Mouse (Mus musculus) right cerebral cortex, adult 2 months (tissue): ENCODE results near the gene Ube2c.
"Not testable (repeated sequence)": the region's sequence is repeated elsewhere in the genome, so short reads cannot be mapped to it uniquely, and the experiment has no call there.

Source experiments
- DNase-seq, 2 experiments: peaks; one replicate each; pipeline ENCODE4 v3.0.0; 2021 to 2022; ENCODE audit warnings: low spot score in 2 of 2

Ube2c gene

DNA sequence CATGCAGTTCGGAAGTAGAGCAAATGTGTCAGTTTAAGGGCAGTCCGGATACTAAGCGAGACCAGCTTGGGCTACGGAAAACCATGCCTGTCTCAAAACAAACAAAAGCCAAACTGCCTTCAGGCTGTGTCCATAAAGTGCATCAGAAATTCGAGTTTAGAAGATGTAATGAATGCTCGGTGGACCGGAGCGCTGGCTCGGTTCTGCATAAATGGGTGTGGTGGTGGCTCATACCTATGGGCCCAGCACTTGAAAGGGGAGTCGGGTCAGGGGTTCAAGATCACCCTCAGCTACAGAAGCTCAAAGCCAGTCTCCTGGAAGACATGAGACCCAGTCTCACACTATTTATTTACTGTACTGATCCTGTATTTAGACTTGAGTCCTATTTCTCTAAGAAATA lies 18.1 kb downstream of the Ube2c start:
- DNase-seq, result no peak

DNA sequence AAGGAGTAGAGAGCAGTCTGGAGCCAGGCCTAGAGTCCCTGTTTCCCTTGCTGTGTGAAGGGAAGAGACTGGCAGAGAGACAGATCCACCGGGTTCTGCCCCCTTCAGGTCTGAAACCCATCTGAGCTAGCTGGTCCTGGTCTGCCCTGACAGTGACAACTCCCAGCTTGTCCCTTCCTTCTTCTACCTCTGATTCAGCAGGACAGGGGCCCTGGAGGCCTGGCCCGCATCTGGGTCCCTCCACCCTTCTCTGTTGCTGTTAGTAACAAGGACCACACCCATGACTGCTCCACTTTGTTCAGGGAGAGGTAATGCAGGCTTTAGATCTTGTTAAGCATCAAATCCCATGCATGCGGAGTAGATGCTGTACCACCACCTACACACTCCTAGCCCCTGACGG lies 18.7 kb downstream of the Ube2c start:
- DNase-seq, result no peak

- no peak for DNase-seq
Measured at GRCm38 (mm10) chr2:164790451-164790850, 20.8 kb downstream of the Ube2c start.

- no peak for DNase-seq
Measured at GRCm38 (mm10) chr2:164791841-164792261, 22.2 kb downstream of the Ube2c start.

DNA sequence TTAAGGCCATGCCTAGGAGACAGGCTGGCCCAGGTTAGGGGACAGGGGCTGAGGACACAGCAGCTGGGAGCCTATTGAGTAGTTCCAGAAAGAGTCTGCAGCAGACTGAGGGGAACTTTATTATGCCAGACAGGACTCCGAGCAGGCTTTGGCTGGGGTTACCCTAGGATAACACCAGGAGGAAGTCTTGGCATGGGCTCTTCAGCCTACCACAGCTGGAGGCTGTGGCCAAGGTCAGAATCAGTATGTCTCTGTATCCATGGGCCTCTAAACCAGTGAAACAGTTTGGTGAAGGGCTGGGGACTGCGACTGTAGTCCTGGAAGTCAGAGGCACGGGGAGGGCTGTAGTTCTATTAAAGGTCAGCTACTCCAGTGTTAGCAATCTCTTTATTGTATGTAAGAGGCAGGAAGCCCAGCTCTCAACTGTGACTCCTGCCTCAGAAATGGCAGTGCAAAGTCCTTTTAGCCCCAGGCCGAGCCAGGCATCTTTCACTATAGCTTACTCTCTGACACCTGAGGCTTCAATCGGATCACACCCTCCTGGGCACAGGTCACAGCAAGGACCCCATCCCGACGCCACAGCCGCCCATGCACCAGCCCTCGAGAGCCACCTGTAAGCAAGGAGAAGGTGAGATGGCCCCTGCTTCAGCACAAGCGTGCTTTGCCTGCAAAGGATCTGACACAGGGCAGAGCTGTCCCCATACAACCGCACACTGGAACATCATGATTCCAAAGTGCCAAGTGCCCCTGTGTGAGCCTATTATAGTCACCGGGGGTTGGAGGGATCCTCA lies 22.9 kb downstream of the Ube2c start:
- DNase-seq, result no peak

DNA sequence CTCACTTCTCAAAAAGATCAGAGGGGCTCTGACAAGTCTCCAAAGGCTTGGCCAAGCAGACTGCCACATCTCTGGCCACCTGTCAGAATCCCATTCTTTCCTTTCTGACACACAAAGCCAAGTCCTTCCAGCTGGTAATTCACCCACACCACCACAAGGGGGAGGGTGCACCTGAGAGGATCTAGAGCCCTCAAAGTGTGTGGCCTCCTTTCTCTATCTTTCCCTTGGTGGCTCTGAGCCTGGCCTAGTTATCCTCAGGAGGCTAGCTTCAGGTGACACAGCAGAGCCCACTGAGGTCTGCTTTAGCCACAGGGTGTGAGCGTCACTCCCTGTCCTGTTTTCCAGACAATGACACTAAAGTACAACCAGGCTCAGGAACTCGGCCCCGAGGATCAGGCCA lies 23.5 kb downstream of the Ube2c start:
- DNase-seq, result peak; percentile 66 to 73

DNA sequence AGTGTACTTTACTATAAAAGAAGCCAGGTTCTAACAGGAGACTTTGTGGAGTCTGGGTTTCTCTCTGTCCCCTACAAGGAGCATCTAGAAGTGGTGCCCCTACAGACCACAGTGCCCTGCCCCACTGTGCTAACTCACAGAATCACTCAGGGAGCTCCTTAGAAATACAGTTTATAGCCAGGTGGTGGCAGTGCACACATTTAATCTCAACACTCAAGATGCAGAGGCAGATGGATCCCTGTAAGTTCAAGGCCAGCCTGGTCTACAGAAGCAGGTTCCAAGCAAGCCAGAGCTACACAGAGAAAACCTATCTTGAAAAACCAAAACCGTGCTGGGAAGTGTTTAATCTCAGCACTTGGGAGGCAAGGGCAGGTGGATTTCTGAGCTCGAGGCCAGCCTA lies 24.1 kb downstream of the Ube2c start:
- DNase-seq, result no peak

GRCm38 (mm10) chr2:164794293-164794692 lies 24.6 kb downstream of the Ube2c start:
- peak; percentile 87 to 89 for DNase-seq

DNA sequence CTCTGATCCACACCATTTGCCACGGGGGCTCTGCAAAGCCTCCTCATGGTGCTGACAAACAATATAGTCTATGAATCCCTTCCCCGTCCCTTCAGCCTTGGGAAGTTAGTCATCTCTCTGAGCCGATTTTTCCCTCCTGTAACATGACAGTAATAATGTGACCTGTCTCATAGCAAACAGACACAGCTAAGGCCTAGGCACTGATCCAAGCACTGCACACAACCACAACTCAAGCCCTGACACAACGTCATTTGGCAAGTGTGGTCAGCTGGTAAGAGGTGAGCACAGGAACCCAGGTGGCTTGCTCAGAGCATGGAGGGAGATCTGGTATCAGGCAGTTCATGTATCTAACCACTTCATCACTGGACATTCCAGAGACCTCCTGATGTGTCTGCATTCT lies 26.2 kb downstream of the Ube2c start:
- DNase-seq, result no peak

- not testable (repeated sequence) for DNase-seq
Measured at GRCm38 (mm10) chr2:164798554-164798953, 28.9 kb downstream of the Ube2c start.

DNA sequence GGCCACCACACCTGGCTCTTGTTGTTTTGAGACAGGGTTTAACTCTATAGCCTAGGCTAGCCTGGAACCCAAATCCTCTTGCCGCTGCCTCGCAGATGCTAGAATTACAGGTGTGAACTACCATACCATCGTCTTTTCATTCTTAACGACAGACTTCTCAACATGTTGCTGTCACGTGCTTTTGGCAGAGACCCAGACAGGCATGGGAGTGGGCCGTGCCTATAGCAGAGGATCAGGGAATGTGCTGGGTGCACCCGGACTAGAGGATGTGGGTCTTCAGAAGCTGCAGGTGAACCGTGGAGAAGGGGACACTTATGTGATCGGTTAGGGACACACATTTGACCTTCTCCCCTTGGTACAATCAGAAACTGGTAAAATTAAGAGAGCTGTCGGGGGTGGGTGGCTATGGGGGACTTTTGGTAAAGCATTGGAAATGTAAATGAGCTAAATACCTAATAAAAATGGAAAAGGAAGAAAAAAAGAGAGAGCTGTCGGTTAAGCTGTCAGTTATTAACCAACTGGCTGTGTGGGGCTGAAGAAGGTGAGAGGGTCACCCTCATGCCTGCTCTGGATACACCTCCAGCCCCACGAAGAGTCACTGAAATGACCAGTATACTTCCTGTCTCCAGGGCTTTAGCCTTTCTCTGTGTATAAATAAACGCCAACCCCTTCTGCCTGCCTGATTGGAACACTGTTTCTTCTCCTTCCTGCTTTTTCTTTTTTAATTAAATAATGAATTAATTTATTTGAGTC lies 30.7 kb downstream of the Ube2c start:
- DNase-seq, result no peak

DNA sequence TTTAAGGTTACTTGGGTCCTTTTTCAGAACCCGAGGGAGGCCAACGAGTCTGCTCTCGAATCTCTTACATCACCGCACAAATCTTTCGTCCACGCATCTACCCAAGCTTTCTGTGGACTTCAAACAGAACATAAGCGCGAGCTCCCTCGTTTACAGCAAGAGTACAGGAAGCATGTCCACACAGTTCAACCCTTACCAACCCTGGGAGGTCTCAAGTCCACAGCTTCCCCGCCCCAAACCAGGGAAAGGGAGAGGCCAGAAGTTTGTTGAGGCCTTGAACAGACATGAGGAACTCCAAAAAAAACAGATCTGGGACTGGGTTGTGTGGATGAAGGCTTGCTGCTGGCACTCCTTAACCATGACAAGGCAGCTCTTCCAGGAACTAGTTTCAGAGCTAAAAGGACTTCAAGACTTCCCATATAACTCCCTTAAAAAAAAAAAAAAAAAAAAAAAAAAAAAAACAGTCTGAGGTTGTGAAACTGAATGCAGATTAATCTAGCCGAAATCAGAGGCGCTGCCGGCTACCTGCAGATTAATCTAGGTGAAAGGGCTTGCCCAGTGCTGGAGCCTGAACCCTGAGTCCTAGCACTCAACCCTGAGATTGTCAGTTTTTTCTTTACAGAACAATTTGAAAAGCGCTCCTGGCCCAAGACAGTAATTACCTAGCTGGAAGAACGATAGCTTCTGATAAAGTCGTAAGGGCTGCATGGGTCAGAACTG lies 33.7 kb downstream of the Ube2c start:
- no peak for DNase-seq

GRCm38 (mm10) chr2:164803921-164804313 lies 34.2 kb downstream of the Ube2c start:
- no peak for DNase-seq

- DNase-seq, result peak; percentile 99 to 100
Measured at GRCm38 (mm10) chr2:164804533-164805331, 35.0 kb downstream of the Ube2c start, which contains the start of the genes Acot8 and Zswim3. TSS of gene Acot8 (minus strand) at chr2:164804882. TSS of gene Zswim3 (plus strand) at chr2:164805098.

DNA sequence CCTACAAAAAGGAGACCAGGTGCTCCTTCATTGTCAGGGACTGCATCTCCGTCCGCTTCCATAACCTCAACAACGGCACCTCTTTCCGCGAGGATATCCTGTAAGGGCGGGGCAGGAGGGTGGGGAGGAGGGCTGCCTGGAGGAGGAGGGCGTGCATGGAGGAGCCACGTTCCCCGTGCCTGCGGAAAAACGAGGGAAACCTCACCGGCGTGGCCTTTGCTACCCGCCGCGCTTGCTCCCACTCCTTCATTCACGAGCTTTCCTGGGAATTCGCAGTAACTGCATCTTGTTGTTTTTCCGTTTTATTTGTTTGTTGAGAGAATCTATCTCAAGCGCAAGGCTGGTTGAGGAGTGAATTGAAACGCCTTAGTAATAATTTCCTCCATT lies 35.6 kb downstream of the Ube2c start:
- DNase-seq, result no peak

DNA sequence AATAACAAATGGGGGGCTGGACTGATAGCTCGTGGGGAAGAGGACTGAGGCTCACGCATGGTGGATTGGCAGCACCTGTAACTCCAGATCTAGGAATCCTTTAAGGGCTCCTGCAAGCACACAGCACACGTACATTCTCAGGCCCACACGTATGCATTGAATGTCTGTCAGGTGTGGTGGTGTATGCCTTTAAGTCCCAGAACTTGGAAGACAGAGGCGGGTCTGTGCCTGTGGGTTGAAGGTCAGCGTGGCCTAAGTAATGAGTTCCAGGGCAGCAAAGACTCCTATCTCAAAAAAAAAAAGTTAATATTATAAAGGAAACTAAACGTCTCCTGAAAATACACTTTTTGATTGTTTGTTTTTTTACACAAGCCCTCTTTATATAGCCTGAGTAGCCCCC lies 36.9 kb downstream of the Ube2c start:
- no peak for DNase-seq

GRCm38 (mm10) chr2:164813557-164813956 lies 43.9 kb downstream of the Ube2c start:
- no peak for DNase-seq

DNA sequence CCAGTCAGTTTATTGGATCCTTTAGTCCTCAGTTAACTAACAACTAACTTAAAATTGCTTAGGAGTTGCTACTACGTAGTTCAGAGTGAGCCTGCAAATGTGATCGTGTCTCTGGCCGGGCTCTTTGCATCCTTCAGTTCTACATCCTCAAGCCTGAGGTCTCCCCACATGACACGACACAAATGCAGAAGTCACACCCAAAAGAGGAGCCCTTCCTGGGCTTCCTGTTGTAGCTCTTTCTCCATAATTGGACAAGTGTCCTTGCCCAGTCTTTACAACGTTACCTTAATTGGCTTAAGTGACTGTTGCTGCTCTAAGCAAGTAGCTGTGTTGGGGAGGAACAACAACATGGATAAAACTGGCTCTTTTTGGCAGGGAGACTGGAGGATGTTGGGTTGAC lies 45.6 kb downstream of the Ube2c start:
- DNase-seq, result no peak

- no peak for DNase-seq
Measured at GRCm38 (mm10) chr2:164815821-164816220, 46.1 kb downstream of the Ube2c start.

DNA sequence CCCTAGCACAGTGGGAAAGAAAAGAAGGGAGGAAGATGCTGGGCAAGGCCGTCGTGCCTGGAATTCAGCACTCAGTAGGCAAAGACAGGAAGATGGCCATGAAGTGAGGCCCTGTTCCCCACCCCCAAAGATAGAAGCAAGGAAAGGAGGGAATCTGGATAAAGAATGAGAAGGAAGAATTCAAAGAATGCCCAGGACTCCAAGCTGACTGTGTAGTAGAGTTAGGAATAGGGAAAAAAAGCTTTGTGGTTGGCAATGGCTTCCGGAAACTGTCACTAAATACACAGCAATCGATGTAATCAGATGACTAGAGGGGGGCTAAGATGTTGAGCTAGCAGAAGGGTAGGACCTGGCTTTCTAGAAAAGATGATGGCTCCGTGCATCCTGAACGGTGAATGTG lies 47.5 kb downstream of the Ube2c start:
- no peak for DNase-seq

- no peak for DNase-seq
Measured at GRCm38 (mm10) chr2:164817703-164818102, 48.0 kb downstream of the Ube2c start.

- no peak for DNase-seq
Measured at GRCm38 (mm10) chr2:164821060-164821459, 51.4 kb downstream of the Ube2c start.
